ENCODE assay signal across 23 mouse cellular contexts in genomic region chr1:70380096-70380495, GRCm38 (mm10).
DNase-seq lines count a peak whose midpoint lies in the region; ATAC-seq and TF ChIP-seq lines count a peak whose summit lies in the region.
"Had no signal": no experiment of that assay in that cellular context is flagged by ENCODE, and none has a peak within 500 bp of the region (broad histone marks: within the 10 kb centered on the region; RNA-seq: fewer than 3 reads in every experiment).

No protein-coding gene starts in this region.

- H3K4me1 ChIP-seq in lung, postnatal 0 days (ENCODE audit: insufficient read depth, low read depth, low read length), result no peaks in the 10 kb centered on the region
- H3K4me1 ChIP-seq: liver, embryonic 15.5 days; megakaryocyte, embryonic 14.5 days; neural tube, embryonic 15.5 days had no signal

- H3K27ac ChIP-seq in left cerebral cortex, adult 2 months, result no peak overlapping the region
- no peak overlapping the region for H3K27ac ChIP-seq in lung, postnatal 0 days (ENCODE audit: low read length)
- H3K27ac ChIP-seq: liver, embryonic 15.5 days; neural tube, embryonic 15.5 days had no signal

- intact Hi-C loops in left cerebral cortex, postnatal 14 days (cut with DNase I), result no loop called here
- intact Hi-C loops in left cerebral cortex, adult 2 months (cut with DNase I), result no loop called here

- H3K4me2 ChIP-seq in lung, postnatal 0 days (replicated peaks; ENCODE audit: low read depth, low read length), result no peak overlapping the region
- H3K4me2 ChIP-seq: heart, embryonic 11.5 days; liver, embryonic 15.5 days; neural tube, embryonic 15.5 days had no signal

- no peaks in the 10 kb centered on the region for H3K27me3 ChIP-seq in lung, postnatal 0 days (replicated peaks; ENCODE audit: insufficient read depth, low read length)
- H3K27me3 ChIP-seq: liver, embryonic 15.5 days; megakaryocyte, embryonic 14.5 days; neural tube, embryonic 15.5 days had no signal

- TF ChIP-seq EP300 in lung, postnatal 0 days (IDR thresholded peaks at IDR 0.05), result no peak

- H3K36me3 ChIP-seq in lung, postnatal 0 days (ENCODE audit: insufficient read depth, low read length), result no peaks in the 10 kb centered on the region
- H3K36me3 ChIP-seq: liver, embryonic 15.5 days; neural tube, embryonic 15.5 days had no signal

- no peak overlapping the region for H3K4me3 ChIP-seq in left cerebral cortex, adult 2 months
- no peak overlapping the region for H3K4me3 ChIP-seq in lung, postnatal 0 days (ENCODE audit: low read depth, low read length)
- H3K4me3 ChIP-seq: liver, embryonic 15.5 days; megakaryocyte, embryonic 14.5 days; myocyte; neural tube, embryonic 15.5 days had no signal

- no peak overlapping the region for H3K9ac ChIP-seq in lung, postnatal 0 days (replicated peaks; ENCODE audit: low read depth)
- H3K9ac ChIP-seq: liver, embryonic 15.5 days; neural tube, embryonic 15.5 days had no signal

- WGBS in lung, postnatal 0 days, result 87% methylated on average over 7 of the region's 7 CpGs

- peak; percentile 76; the same call in 1 of the 2 replicates for ATAC-seq in frontal cortex, adult (ENCODE audit: low TSS enrichment)
- ATAC-seq in lung, postnatal 0 days, result no peak
- ATAC-seq: activated CD4-positive, CD25-positive, alpha-beta regulatory T cell, adult 4 months; Patski had no signal

- no peak for TF ChIP-seq CTCF in left cerebral cortex, adult 2 months (IDR thresholded peaks at IDR 0.05)
- no peak for TF ChIP-seq CTCF in lung, postnatal 0 days (IDR thresholded peaks at IDR 0.05)

- DNase-seq in frontal cortex, postnatal 14 days (ENCODE audit: low spot score in 2 of 2), result no peak
- DNase-seq in left cerebral cortex, postnatal 14 days (ENCODE audit: low spot score in 2 of 2), result peak; percentile 6 to 13
- no peak for DNase-seq in left cerebral cortex, adult 2 months (ENCODE audit: extremely low spot score in 1 of 2, low spot score in 2 of 2)
- peak; percentile 33 for DNase-seq in brain, adult 2 months (ENCODE audit: low read depth, low spot score)
- DNase-seq in layer of hippocampus, postnatal 14 days (ENCODE audit: low spot score in 2 of 2), result peak; percentile 4 to 20
- DNase-seq in retina, postnatal 1 day, result no peak
- no peak for DNase-seq in lung, postnatal 0 days (ENCODE audit: low spot score)
- DNase-seq: adrenal gland, postnatal 14 days; B cell, adult 2 months; cerebellum, adult 9-10 months; gastrocnemius, postnatal 36 days; heart, postnatal 14 days; kidney, adult 2 months; kidney, postnatal 14 days; lung, postnatal 10 days had no signal

- H3K9me3 ChIP-seq in lung, postnatal 0 days (ENCODE audit: low read length), result no peaks in the 10 kb centered on the region
- H3K9me3 ChIP-seq: liver, embryonic 15.5 days; neural tube, embryonic 15.5 days had no signal

Comparison
In these comparisons a context has a peak if more than half of its experiments do, and no peak if none do; other contexts are left out.
1. DNase-seq: peak in left cerebral cortex, postnatal 14 days (2 of 2), brain, adult 2 months (single experiment) and layer of hippocampus, postnatal 14 days (2 of 2); none in frontal cortex, postnatal 14 days (0 of 2), left cerebral cortex, adult 2 months (0 of 2), retina, postnatal 1 day (single experiment) and lung, postnatal 0 days (single experiment).